Mouse (Mus musculus) bone marrow, adult 2 months (tissue): ENCODE results near the gene Exoc4. TPM values are rescaled to one million over a fixed set of nuclear protein-coding genes. Genes with fewer than 3 reads are reported as not detected.

ENCODE experiments used
- H3K27ac ChIP-seq: fragments of 200-500 bp; 2 replicates; pipeline ENCODE4 v1.5.1; 2012; ENCODE audit warnings: low read depth, mild to moderate bottlenecking, control low read depth, inconsistent platforms, low read length; ENCODE audit not compliant: control insufficient read depth, poor library complexity, insufficient read depth
- H3K4me1 ChIP-seq: fragments of 200-500 bp; 2 replicates; pipeline ENCODE4 v1.6.1; 2011; ENCODE audit warnings: low read length; ENCODE audit not compliant: control insufficient read depth, insufficient read depth
- H3K4me3 ChIP-seq: fragments of 200-500 bp; replicated peaks from 2 replicates; pipeline ENCODE3; 2011; ENCODE audit warnings: mild to moderate bottlenecking, low read depth, low read length, control low read depth; ENCODE audit not compliant: control insufficient read depth
- CTCF ChIP-seq: fragments of 200-500 bp; IDR thresholded peaks from 2 replicates; pipeline ENCODE4 v1.5.1; 2011; ENCODE audit warnings: low read length, control low read depth; ENCODE audit not compliant: control insufficient read depth, insufficient read depth
- POLR2A ChIP-seq: fragments of 200-500 bp; IDR thresholded peaks from 2 replicates; pipeline ENCODE4 v1.6.1; 2011; ENCODE audit warnings: low read depth, mild to moderate bottlenecking, control low read depth, low read length, borderline replicate concordance; ENCODE audit not compliant: control insufficient read depth
- WGBS: fragments of 180-500 bp; shearing (Covaris S2); methylation state at CpG from one replicate; pipeline ENCODE4 v1.1.7; 2018; 5-methylcytosine and 5-hydroxymethylcytosine counted together
- polyA plus RNA-seq: library from polyadenylated mRNA; stranded (reverse); fragments of >200 nt; gene quantifications from 2 replicates; pipeline ENCODE4 v1.2.4, GENCODE M21; 2011; ENCODE audit warnings: low replicate concordance; ENCODE audit not compliant: missing spikeins, insufficient read depth, insufficient read length

Gene Exoc4
- polyA plus RNA-seq, 1 experiment: 13.7 TPM

DNA sequence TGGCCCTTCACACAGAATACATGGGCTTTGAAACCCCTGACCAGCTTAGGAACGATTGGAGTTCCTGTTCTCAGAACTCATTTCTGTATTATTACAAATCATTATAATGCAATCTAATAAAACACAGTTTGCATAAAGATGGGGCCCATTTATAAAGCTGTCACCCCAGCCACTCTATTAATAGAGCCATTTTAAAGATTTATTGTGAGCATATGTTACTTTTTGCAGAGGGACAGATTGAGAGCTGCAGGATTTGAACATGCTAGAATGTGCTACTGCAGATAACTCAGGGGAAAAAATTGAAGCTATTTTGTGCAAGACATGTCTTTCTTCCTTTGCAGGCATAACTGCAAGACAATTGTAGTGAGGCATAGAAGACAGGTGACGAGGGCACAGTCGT lies 485.1 kb downstream of the Exoc4 start:
- TF ChIP-seq CTCF (no peak), POLR2A (no peak)
- H3K4me1 ChIP-seq: no peaks in the 10 kb centered on the region
- 74% methylated on average over 3 of the region's 3 CpGs for WGBS
- no peak overlapping the region for H3K27ac ChIP-seq
- no peak overlapping the region for H3K4me3 ChIP-seq

DNA sequence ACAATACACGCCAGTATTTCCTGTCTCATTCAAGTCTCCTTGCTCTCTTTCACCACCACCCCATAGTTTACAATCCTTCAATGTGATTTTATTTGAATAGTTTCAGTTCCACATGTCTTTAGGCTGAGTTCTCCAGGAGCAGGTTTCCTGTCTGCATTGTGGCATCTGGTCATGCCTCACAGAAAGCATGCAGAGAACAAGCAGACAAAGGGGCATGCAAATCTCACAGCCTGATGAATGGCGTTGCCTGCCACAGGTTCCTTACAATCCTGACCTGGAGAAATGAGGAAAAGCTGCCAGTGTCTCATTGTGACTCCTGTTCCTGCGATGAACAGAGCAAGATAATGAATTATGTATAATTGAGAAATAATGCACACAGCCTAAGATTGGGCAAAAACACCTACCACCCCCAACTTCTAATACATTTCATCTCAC lies 490.0 kb downstream of the Exoc4 start:
- TF ChIP-seq POLR2A (no peak), CTCF (no peak)
- Histone ChIP-seq H3K4me3 (no peak overlapping the region), H3K4me1 (no peaks in the 10 kb centered on the region), H3K27ac (no peak overlapping the region)
- WGBS: 73% methylated on average over 3 of the region's 3 CpGs

DNA sequence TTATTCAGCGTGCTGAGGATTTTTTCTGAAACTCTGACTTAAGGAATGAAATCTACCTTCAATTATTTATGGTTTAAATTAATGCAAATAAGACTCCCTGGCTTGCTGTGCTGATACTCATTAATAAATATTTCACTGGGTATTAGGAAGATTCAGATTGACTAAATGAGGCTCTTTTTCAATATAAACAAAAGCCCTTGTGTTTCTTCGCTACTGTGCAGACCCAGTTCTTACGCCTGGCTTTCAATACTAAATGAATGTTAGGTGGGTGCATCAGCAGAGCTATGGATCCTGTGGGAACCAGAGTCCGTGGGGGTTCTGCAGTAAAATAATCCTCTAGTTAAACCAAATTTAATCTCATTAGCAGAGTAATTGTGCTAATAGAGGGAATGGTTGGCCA lies 490.4 kb downstream of the Exoc4 start:
- H3K4me1 ChIP-seq: no peaks in the 10 kb centered on the region
- TF ChIP-seq POLR2A (no peak), CTCF (no peak)
- no peak overlapping the region for H3K27ac ChIP-seq
- 86% methylated on average over 4 of the region's 4 CpGs for WGBS
- H3K4me3 ChIP-seq: no peak overlapping the region

DNA sequence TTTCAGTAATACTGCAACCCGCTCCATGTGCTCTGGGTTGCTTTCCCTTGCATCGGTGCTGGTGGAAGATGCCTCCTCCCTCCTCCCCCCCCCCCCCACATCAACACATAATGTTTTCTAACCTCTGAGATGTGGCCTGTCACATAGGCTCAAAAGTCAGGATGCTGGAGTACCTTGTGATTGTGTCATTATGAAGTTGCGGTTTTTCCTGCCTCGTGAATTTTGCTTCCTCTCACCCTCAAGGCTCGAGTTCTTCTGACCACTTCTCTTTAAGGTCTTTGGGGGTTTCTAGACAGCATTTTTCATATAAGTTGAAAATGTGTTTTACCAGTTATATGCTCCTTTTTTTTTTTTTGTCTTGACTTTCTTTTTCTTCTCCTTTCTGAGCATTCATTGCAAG lies 507.1 kb downstream of the Exoc4 start:
- Histone ChIP-seq H3K4me3 (no peak overlapping the region), H3K27ac (no peak overlapping the region), H3K4me1 (no peaks in the 10 kb centered on the region)
- TF ChIP-seq POLR2A: no peak
- no peak for TF ChIP-seq CTCF
- 23% methylated on average over 5 of the region's 5 CpGs for WGBS

DNA sequence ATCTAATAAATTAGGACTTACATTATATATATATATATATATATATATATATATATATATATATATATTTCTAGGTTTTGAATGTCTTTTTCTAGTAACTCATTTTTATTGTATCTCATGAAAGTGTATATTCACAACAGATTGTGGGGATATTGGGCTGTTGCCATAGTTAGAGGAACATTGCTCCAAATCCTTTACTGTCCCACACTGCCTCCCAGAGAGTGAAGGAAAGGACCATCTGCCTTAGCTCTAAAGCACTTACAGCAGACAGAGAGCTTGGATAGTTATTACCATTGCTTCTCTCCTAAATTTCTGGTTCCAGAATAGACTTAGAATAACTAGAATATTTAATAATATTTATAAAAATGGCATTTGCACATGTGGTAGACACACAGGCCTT lies 512.7 kb downstream of the Exoc4 start:
- Histone ChIP-seq H3K4me3 (no peak overlapping the region), H3K27ac (no peak overlapping the region), H3K4me1 (no peaks in the 10 kb centered on the region)
- no peak for TF ChIP-seq CTCF
- TF ChIP-seq POLR2A: no peak

DNA sequence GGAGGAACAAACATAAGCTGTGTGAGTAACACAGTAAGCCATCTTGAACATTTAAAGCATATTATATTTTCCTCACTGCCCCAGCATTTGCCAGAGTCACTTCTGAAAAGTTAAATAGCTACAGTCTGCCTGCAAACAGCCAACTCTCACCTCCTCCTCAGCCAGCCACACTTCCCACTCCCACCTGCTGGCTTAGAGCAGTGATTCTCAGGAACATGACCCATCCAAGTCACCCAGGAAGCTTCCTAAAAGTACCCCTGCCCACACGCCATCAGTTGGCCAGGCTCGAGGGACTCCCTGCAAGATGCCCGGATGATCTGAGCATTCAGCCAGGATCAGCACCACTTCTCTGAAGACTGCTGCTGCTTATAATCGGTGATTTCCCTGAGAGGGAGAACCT lies 514.4 kb downstream of the Exoc4 start:
- Histone ChIP-seq H3K27ac (no peak overlapping the region), H3K4me1 (no peaks in the 10 kb centered on the region), H3K4me3 (no peak overlapping the region)
- WGBS: 82% methylated on average over 4 of the region's 4 CpGs
- no peak for TF ChIP-seq POLR2A
- TF ChIP-seq CTCF: no peak

DNA sequence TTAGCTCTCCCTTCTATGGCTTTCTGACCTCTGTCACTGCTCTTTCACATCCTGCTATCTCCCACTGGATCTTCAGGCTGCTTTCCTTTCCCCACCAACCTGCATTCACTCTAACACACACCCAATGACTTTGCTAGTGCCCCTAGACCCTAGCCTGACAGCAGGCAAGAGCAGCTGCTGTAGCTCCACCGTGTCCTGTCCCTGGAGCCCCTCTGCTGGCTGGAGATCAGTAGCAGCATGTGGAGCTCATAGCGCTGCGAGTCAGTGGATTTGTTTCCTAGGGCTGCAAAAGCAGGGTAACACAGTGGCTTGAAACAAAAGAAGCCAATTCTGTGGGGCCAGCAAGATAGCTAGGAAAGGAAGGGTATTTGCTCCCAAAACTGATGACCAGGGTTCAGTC lies 515.1 kb downstream of the Exoc4 start:
- Histone ChIP-seq H3K27ac (no peak overlapping the region), H3K4me3 (no peak overlapping the region), H3K4me1 (no peaks in the 10 kb centered on the region)
- WGBS: 84% methylated on average over 3 of the region's 3 CpGs
- TF ChIP-seq CTCF (no peak), POLR2A (no peak)

DNA sequence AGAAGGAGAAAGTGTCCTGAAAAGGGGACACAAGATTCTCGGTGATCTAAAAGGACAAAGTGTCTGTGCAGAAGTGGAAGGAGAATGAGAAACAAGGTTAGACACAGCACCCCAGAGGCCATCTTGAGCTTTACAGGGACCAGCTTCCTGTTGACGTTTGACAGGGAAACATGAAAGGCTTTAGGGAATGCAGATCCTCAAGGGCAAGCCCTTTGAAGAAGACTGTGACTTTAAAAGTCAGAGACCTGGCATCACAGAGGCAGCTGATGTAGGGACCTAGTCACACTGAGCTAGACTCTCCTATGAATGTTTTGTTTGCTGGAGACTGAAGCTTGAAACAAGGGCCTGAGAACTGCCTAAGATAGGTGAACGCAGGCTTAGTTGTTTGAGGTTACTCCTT lies 520.4 kb downstream of the Exoc4 start:
- 74% methylated on average over 3 of the region's 3 CpGs for WGBS
- H3K4me1 ChIP-seq: no peaks in the 10 kb centered on the region
- H3K27ac ChIP-seq: no peak overlapping the region
- TF ChIP-seq CTCF (no peak), POLR2A (no peak)
- no peak overlapping the region for H3K4me3 ChIP-seq

DNA sequence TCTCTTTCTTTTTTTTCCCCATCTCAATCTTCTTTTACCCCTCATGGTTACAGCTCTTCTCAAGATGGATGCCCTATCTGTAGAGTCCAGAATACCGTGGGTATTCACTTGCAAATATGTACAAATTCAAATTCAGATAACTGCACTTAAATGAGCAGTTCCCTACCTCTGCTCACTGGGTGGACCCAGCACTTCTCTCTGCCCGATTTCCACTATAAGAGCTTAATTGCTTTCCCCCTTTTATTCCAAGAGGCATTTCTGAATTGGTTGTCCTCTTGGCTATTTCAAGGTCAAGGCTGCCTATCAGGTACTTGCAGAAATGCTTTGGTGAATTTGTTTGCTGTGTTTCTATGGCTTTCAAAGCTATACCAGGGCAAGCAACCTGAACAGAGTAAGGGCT lies 521.1 kb downstream of the Exoc4 start:
- Histone ChIP-seq H3K4me1 (no peaks in the 10 kb centered on the region), H3K4me3 (no peak overlapping the region), H3K27ac (no peak overlapping the region)
- 76% methylated on average over 2 of the region's 2 CpGs for WGBS
- TF ChIP-seq CTCF (no peak), POLR2A (no peak)
